Mouse (Mus musculus) lung, postnatal 14 days (tissue): ENCODE results near the gene Ghsr.

Source experiments
- DNase-seq: peaks from one replicate; pipeline ENCODE4 v3.0.0; 2021

The Ghsr gene

DNA sequence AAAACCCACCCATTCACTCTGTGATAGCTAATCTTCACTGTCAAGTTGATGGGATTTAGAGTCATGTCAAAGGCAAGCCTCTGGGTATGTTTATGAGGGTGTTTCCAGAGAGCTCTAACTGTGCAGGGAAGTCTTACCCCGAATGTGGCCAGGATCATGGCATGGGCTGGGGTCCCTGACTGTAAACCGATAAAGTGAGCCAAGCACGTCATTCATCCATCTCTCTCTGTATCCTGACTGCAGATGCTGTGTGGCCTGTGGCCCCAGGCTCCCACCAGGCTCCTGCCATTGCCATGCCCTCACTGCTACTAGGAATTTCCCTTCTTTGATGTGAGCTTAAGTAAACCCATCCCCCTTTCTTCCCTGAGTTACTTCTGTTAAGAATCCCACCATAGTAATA is 42.4 kb downstream of the Ghsr start:
- DNase-seq: no peak

GRCm38 (mm10) chr3:27416786-27417185 is 45.6 kb downstream of the Ghsr start:
- DNase-seq: no peak

GRCm38 (mm10) chr3:27418602-27419001 is 47.5 kb downstream of the Ghsr start:
- DNase-seq: no peak

DNA sequence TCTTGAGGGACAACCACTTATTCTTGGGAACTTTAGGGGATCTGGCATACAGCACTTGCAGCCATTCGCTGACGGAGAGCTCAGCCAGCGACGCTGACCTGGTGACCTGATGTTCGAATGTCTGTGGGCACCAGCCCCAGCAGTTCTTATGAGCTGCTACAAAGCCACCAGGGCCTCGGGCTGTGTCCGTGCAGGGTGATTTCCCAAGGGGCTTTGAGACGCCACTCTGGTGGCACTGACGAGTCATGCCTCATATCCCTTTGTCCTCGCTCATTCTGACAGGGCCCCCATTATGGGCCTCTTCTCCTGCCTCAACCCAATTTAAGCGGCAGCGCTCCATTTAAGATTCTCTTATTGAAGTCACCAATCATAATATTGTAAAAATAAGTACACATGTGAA is 50.8 kb downstream of the Ghsr start:
- no peak for DNase-seq

DNA sequence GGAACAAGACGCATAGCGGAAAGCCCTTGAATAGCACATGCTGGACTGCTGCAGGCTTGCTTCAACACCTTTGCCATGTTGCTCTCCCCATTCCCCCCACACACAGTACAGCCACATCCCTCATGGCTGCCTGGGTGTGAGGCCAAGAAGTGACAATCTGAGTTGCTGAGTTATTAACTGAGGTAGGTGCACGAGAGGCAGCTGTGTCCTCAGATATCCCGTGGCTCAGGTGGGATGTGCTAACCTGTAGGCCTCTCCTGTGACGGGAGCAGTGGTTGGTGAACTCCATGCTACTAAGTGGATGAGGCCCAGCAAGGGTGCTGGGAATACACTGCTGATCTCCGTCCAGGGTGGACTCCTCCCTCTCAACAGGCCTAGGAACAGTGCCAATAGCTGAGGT is 51.4 kb downstream of the Ghsr start:
- no peak for DNase-seq

- no peak for DNase-seq
These were observed 53.0 kb downstream of the Ghsr start for GRCm38 (mm10) chr3:27424049-27424667.

DNA sequence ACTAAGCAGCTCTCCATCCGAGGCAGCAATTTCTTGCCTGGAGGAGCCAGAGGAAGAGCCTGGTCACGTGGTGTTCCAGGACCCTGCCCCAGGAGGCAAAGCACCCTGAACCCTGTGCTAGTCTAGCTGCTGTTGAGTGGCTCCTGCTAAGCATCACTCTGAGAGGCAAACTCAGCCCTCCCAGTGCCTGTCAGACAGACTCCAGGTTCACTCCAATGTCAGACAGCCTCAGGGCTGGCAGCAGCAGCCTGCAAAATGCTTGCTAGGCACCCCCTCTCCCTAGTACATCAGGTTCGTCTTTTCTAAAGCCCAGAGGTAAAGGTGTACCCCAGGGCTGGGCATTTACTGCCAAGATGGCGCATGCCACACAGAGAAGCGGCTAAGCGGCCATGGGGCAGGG is 56.3 kb downstream of the Ghsr start:
- DNase-seq: no peak
